Mouse (Mus musculus): ENCODE results near the gene Cyren. TPM values are rescaled to one million over a fixed set of nuclear protein-coding genes. Genes with fewer than 3 reads are reported as not detected.

Cyren gene
- polyA plus RNA-seq, 1 experiment from 2014 or later: 5.8 TPM

- peak; percentile 69 for ATAC-seq (ENCODE audit: low FRiP score, low TSS enrichment)
- DNase-seq (ENCODE audit: low spot score): peak; percentile 51
- WGBS: 15% methylated on average over 11 of the region's 11 CpGs
- no peaks in the 10 kb centered on the region for H3K27me3 ChIP-seq (ENCODE audit: control insufficient read depth, insufficient read depth, low read length)
- H3K27ac ChIP-seq (replicated peaks): peak within 1 kb of the TSS; percentile 79
- H3K9ac ChIP-seq (ENCODE audit: low read length): peak within 1 kb of the TSS; percentile 35
- H3K9me3 ChIP-seq (ENCODE audit: control insufficient read depth, low read length): no peaks in the 10 kb centered on the region
- no peak for TF ChIP-seq EP300 (optimal IDR thresholded peaks at IDR 0.05)
- TF ChIP-seq CTCF (IDR thresholded peaks at IDR 0.05; ENCODE audit: low read depth): no peak
- H3K4me3 ChIP-seq (ENCODE audit: low read depth, low read length): peak within 1 kb of the TSS; percentile 32
- H3K36me3 ChIP-seq (ENCODE audit: control insufficient read depth, insufficient read depth, low read length): no peaks in the 10 kb centered on the region
- peak within 1 kb of the TSS; percentile 45 for H3K4me2 ChIP-seq (replicated peaks; ENCODE audit: low read depth)
- H3K4me1 ChIP-seq (replicated peaks; ENCODE audit: control insufficient read depth, insufficient read depth): peaks cover 3% of the 10 kb centered on the region
Measured at GRCm38 (mm10) chr6:34862791-34863403, 15.0 kb downstream of the Cyren start, which contains the start of gene Tmem140. Gene Tmem140 (plus strand): TSS chr6:34863146.

GRCm38 (mm10) chr6:34862381-34862780 is 15.5 kb downstream of the Cyren start:
- TF ChIP-seq CTCF (IDR thresholded peaks at IDR 0.05; ENCODE audit: low read depth) (no peak), EP300 (optimal IDR thresholded peaks at IDR 0.05) (no peak)
- Histone ChIP-seq H3K4me1 (replicated peaks; ENCODE audit: control insufficient read depth, insufficient read depth) (peaks cover 3% of the 10 kb centered on the region), H3K4me2 (replicated peaks; ENCODE audit: low read depth) (peak overlapping the region; percentile 45), H3K27ac (replicated peaks) (peak overlapping the region; percentile 79), H3K36me3 (ENCODE audit: control insufficient read depth, insufficient read depth, low read length) (no peaks in the 10 kb centered on the region), H3K9me3 (ENCODE audit: control insufficient read depth, low read length) (no peaks in the 10 kb centered on the region), H3K27me3 (ENCODE audit: control insufficient read depth, insufficient read depth, low read length) (no peaks in the 10 kb centered on the region), H3K4me3 (ENCODE audit: low read depth, low read length) (peak overlapping the region; percentile 32; the same call in 1 of the 2 replicates), H3K9ac (ENCODE audit: low read length) (no peak overlapping the region; the same call in 1 of the 2 replicates)
- DNase-seq (ENCODE audit: low spot score) (peak; percentile 21), ATAC-seq (ENCODE audit: low FRiP score, low TSS enrichment) (no peak)
- 84% methylated on average over 6 of the region's 6 CpGs for WGBS

- DNase-seq (ENCODE audit: low spot score) (no peak), ATAC-seq (ENCODE audit: low FRiP score, low TSS enrichment) (no peak)
- 90% methylated on average over 11 of the region's 11 CpGs for WGBS
- H3K4me3 ChIP-seq (ENCODE audit: low read depth, low read length): no peak overlapping the region
- no peaks in the 10 kb centered on the region for H3K36me3 ChIP-seq (ENCODE audit: control insufficient read depth, insufficient read depth, low read length)
- H3K9me3 ChIP-seq (ENCODE audit: control insufficient read depth, low read length): no peaks in the 10 kb centered on the region
- no peak overlapping the region for H3K4me2 ChIP-seq (replicated peaks; ENCODE audit: low read depth)
- TF ChIP-seq EP300 (optimal IDR thresholded peaks at IDR 0.05) (no peak), CTCF (IDR thresholded peaks at IDR 0.05; ENCODE audit: low read depth) (no peak)
- H3K27ac ChIP-seq (replicated peaks): no peak overlapping the region
- H3K4me1 ChIP-seq (replicated peaks; ENCODE audit: control insufficient read depth, insufficient read depth): peaks cover 3% of the 10 kb centered on the region
- H3K9ac ChIP-seq (ENCODE audit: low read length): no peak overlapping the region
- no peaks in the 10 kb centered on the region for H3K27me3 ChIP-seq (ENCODE audit: control insufficient read depth, insufficient read depth, low read length)
Measured at GRCm38 (mm10) chr6:34861546-34862053, 16.3 kb downstream of the Cyren start.

- Histone ChIP-seq H3K36me3 (ENCODE audit: control insufficient read depth, insufficient read depth, low read length) (no peaks in the 10 kb centered on the region), H3K27me3 (ENCODE audit: control insufficient read depth, insufficient read depth, low read length) (no peaks in the 10 kb centered on the region)
- 96% methylated on average over 5 of the region's 5 CpGs for WGBS
Measured at GRCm38 (mm10) chr6:34832352-34832751, 45.5 kb downstream of the Cyren start.

GRCm38 (mm10) chr6:34824406-34824805 is 53.5 kb downstream of the Cyren start:
- Histone ChIP-seq H3K27me3 (ENCODE audit: control insufficient read depth, insufficient read depth, low read length) (no peaks in the 10 kb centered on the region), H3K9me3 (ENCODE audit: control insufficient read depth, low read length) (no peaks in the 10 kb centered on the region), H3K4me3 (ENCODE audit: low read depth, low read length) (no peak overlapping the region), H3K4me2 (replicated peaks; ENCODE audit: low read depth) (no peak overlapping the region), H3K9ac (ENCODE audit: low read length) (no peak overlapping the region), H3K36me3 (ENCODE audit: control insufficient read depth, insufficient read depth, low read length) (no peaks in the 10 kb centered on the region), H3K27ac (replicated peaks) (no peak overlapping the region), H3K4me1 (replicated peaks; ENCODE audit: control insufficient read depth, insufficient read depth) (no peaks in the 10 kb centered on the region)
- DNase-seq (ENCODE audit: low spot score): peak; percentile 18
- no peak for TF ChIP-seq EP300 (optimal IDR thresholded peaks at IDR 0.05)
- no peak for TF ChIP-seq CTCF (IDR thresholded peaks at IDR 0.05; ENCODE audit: low read depth)
- ATAC-seq (ENCODE audit: low FRiP score, low TSS enrichment): no peak

More at GRCm38 (mm10) chr6:34832352-34832751, 45.5 kb downstream of the Cyren start:
- Histone ChIP-seq H3K4me1 (replicated peaks; ENCODE audit: control insufficient read depth, insufficient read depth) (no peaks in the 10 kb centered on the region), H3K9me3 (ENCODE audit: control insufficient read depth, low read length) (no peaks in the 10 kb centered on the region), H3K4me2 (replicated peaks; ENCODE audit: low read depth) (no peak overlapping the region), H3K27ac (replicated peaks) (no peak overlapping the region), H3K4me3 (ENCODE audit: low read depth, low read length) (no peak overlapping the region), H3K9ac (ENCODE audit: low read length) (no peak overlapping the region)
- no peak for ATAC-seq (ENCODE audit: low FRiP score, low TSS enrichment)
- DNase-seq (ENCODE audit: low spot score): no peak
- TF ChIP-seq EP300 (optimal IDR thresholded peaks at IDR 0.05): no peak

Other genes starting within 250 kb of the Cyren start
- gene Agbl3, start 97.6 kb downstream of the Cyren start, polyA plus RNA-seq (2015; fragmentation: Nextera tagmentation; extraction: Ambion mirVana): 6.0 and 6.5 TPM in 2 replicates
- 7.8 and 8.3 TPM in 2 replicates for gene Tmem140, start 14.9 kb downstream of the Cyren start, polyA plus RNA-seq (2015; fragmentation: Nextera tagmentation; extraction: Ambion mirVana)
- 4.5 and 5.0 TPM in 2 replicates for gene Wdr91, start 32.8 kb upstream of the Cyren start, polyA plus RNA-seq (2015; fragmentation: Nextera tagmentation; extraction: Ambion mirVana)
- gene Stra8, start 42.1 kb upstream of the Cyren start, polyA plus RNA-seq (2015; fragmentation: Nextera tagmentation; extraction: Ambion mirVana): 0.10 TPM in 1 of 2 replicates, not detected in the other
- gene Slc23a4, start 110.3 kb upstream of the Cyren start, polyA plus RNA-seq (2015; fragmentation: Nextera tagmentation; extraction: Ambion mirVana): 1.5 and 1.6 TPM in 2 replicates

All from stomach, postnatal 0 days (tissue).